Mouse (Mus musculus): Measurements from ENCODE around the gene Fat1. TPM values are rescaled to one million over a fixed set of nuclear protein-coding genes. Genes with fewer than 3 reads are reported as not detected.

The Fat1 gene
- polyA plus RNA-seq, 2 experiments, result 0.98 to 1.3 TPM

- no peak overlapping the region for H3K9ac ChIP-seq (replicated peaks)
- H3K27ac ChIP-seq, result no peak overlapping the region
- ATAC-seq (ENCODE audit: insufficient read depth), result no peak
- WGBS (ENCODE audit: insufficient replicate concordance), result 33% methylated on average over 8 of the region's 8 CpGs
- no peaks in the 10 kb centered on the region for H3K9me3 ChIP-seq (ENCODE audit: control insufficient read depth, low read length)
- no peak overlapping the region for H3K4me3 ChIP-seq (ENCODE audit: insufficient read depth in 1 of 2, low read depth in 2 of 2, low read length in 2 of 2)
- H3K36me3 ChIP-seq (replicated peaks; ENCODE audit: control insufficient read depth, insufficient read depth, low read depth), result no peaks in the 10 kb centered on the region
- TF ChIP-seq EP300 (IDR thresholded peaks at IDR 0.05; ENCODE audit: low read depth) (no peak), CTCF (IDR thresholded peaks at IDR 0.05; ENCODE audit: low read depth) (no peak)
- no peaks in the 10 kb centered on the region for H3K27me3 ChIP-seq (ENCODE audit: control insufficient read depth, insufficient read depth, low read length)
- no peak for DNase-seq (ENCODE audit: low read depth in 3 of 3, low spot score in 3 of 3)
- H3K4me1 ChIP-seq (replicated peaks; ENCODE audit: control insufficient read depth in 2 of 2, insufficient read depth in 2 of 2, low read length in 1 of 2), result peaks cover 0 to 2% of the 10 kb centered on the region in 2 experiments; a peak in 1 of 4 replicates
- H3K4me2 ChIP-seq (ENCODE audit: low read depth), result no peak overlapping the region
Observed at GRCm38 (mm10) chr8:45001577-45002197, 66.4 kb downstream of the Fat1 start.

GRCm38 (mm10) chr8:45002686-45003085 lies 67.4 kb downstream of the Fat1 start:
- ATAC-seq (ENCODE audit: insufficient read depth) (no peak), DNase-seq (ENCODE audit: low read depth in 3 of 3, low spot score in 3 of 3) (no peak)
- WGBS (ENCODE audit: insufficient replicate concordance), result 67% methylated on average over 4 of the region's 4 CpGs
- Histone ChIP-seq H3K9ac (replicated peaks) (no peak overlapping the region), H3K4me2 (ENCODE audit: low read depth) (no peak overlapping the region), H3K27ac (no peak overlapping the region), H3K4me1 (replicated peaks; ENCODE audit: control insufficient read depth in 2 of 2, insufficient read depth in 2 of 2, low read length in 1 of 2) (peaks cover 0 to 2% of the 10 kb centered on the region in 2 experiments; a peak in 1 of 4 replicates), H3K4me3 (ENCODE audit: insufficient read depth in 1 of 2, low read depth in 2 of 2, low read length in 2 of 2) (no peak overlapping the region), H3K9me3 (ENCODE audit: control insufficient read depth, low read length) (no peaks in the 10 kb centered on the region), H3K27me3 (ENCODE audit: control insufficient read depth, insufficient read depth, low read length) (no peaks in the 10 kb centered on the region), H3K36me3 (replicated peaks; ENCODE audit: control insufficient read depth, insufficient read depth, low read depth) (no peaks in the 10 kb centered on the region)
- TF ChIP-seq EP300 (IDR thresholded peaks at IDR 0.05; ENCODE audit: low read depth), result no peak
- TF ChIP-seq CTCF (IDR thresholded peaks at IDR 0.05; ENCODE audit: low read depth), result no peak

GRCm38 (mm10) chr8:45004021-45004420 lies 68.8 kb downstream of the Fat1 start:
- 32% methylated on average over 3 of the region's 3 CpGs for WGBS (ENCODE audit: insufficient replicate concordance)
- ATAC-seq (ENCODE audit: insufficient read depth) (no peak), DNase-seq (ENCODE audit: low read depth in 3 of 3, low spot score in 3 of 3) (no peak)
- Histone ChIP-seq H3K27me3 (ENCODE audit: control insufficient read depth, insufficient read depth, low read length) (no peaks in the 10 kb centered on the region), H3K4me1 (replicated peaks; ENCODE audit: control insufficient read depth in 2 of 2, insufficient read depth in 2 of 2, low read length in 1 of 2) (peaks cover 0 to 2% of the 10 kb centered on the region in 2 experiments; a peak in 1 of 4 replicates), H3K4me2 (ENCODE audit: low read depth) (no peak overlapping the region), H3K27ac (no peak overlapping the region), H3K36me3 (replicated peaks; ENCODE audit: control insufficient read depth, insufficient read depth, low read depth) (no peaks in the 10 kb centered on the region), H3K9me3 (ENCODE audit: control insufficient read depth, low read length) (no peaks in the 10 kb centered on the region), H3K9ac (replicated peaks) (no peak overlapping the region), H3K4me3 (ENCODE audit: insufficient read depth in 1 of 2, low read depth in 2 of 2, low read length in 2 of 2) (no peak overlapping the region)
- TF ChIP-seq EP300 (IDR thresholded peaks at IDR 0.05; ENCODE audit: low read depth) (no peak), CTCF (IDR thresholded peaks at IDR 0.05; ENCODE audit: low read depth) (no peak)

GRCm38 (mm10) chr8:45010685-45011084 lies 75.4 kb downstream of the Fat1 start:
- Histone ChIP-seq H3K4me3 (ENCODE audit: insufficient read depth in 1 of 2, low read depth in 2 of 2, low read length in 2 of 2) (no peak overlapping the region), H3K4me1 (replicated peaks; ENCODE audit: control insufficient read depth in 2 of 2, insufficient read depth in 2 of 2, low read length in 1 of 2) (no peaks in the 10 kb centered on the region), H3K27ac (no peak overlapping the region), H3K4me2 (ENCODE audit: low read depth) (no peak overlapping the region), H3K9me3 (ENCODE audit: control insufficient read depth, low read length) (no peaks in the 10 kb centered on the region), H3K9ac (replicated peaks) (no peak overlapping the region), H3K27me3 (ENCODE audit: control insufficient read depth, insufficient read depth, low read length) (no peaks in the 10 kb centered on the region), H3K36me3 (replicated peaks; ENCODE audit: control insufficient read depth, insufficient read depth, low read depth) (no peaks in the 10 kb centered on the region)
- no peak for DNase-seq (ENCODE audit: low read depth in 3 of 3, low spot score in 3 of 3)
- TF ChIP-seq EP300 (IDR thresholded peaks at IDR 0.05; ENCODE audit: low read depth), result no peak
- TF ChIP-seq CTCF (IDR thresholded peaks at IDR 0.05; ENCODE audit: low read depth), result 0 out of 2 replicates have a peak, but pooled peaks have one; percentile 26
- 32% methylated on average over 4 of the region's 4 CpGs for WGBS (ENCODE audit: insufficient replicate concordance)
- no peak for ATAC-seq (ENCODE audit: insufficient read depth)

- H3K4me3 ChIP-seq (ENCODE audit: insufficient read depth in 1 of 2, low read depth in 2 of 2, low read length in 2 of 2), result no peak overlapping the region
- no peak overlapping the region for H3K9ac ChIP-seq (replicated peaks)
- H3K27me3 ChIP-seq (ENCODE audit: control insufficient read depth, insufficient read depth, low read length), result no peaks in the 10 kb centered on the region
- ATAC-seq (ENCODE audit: insufficient read depth) (no peak), DNase-seq (ENCODE audit: low read depth in 3 of 3, low spot score in 3 of 3) (no peak)
- 57% methylated on average over 12 of the region's 12 CpGs for WGBS (ENCODE audit: insufficient replicate concordance)
- TF ChIP-seq EP300 (IDR thresholded peaks at IDR 0.05; ENCODE audit: low read depth) (no peak), CTCF (IDR thresholded peaks at IDR 0.05; ENCODE audit: low read depth) (no peak)
- no peak overlapping the region for H3K27ac ChIP-seq
- no peak overlapping the region for H3K4me2 ChIP-seq (ENCODE audit: low read depth)
- no peaks in the 10 kb centered on the region for H3K9me3 ChIP-seq (ENCODE audit: control insufficient read depth, low read length)
- H3K4me1 ChIP-seq (replicated peaks; ENCODE audit: control insufficient read depth in 2 of 2, insufficient read depth in 2 of 2, low read length in 1 of 2), result no peaks in the 10 kb centered on the region
- H3K36me3 ChIP-seq (replicated peaks; ENCODE audit: control insufficient read depth, insufficient read depth, low read depth), result no peaks in the 10 kb centered on the region
Observed at GRCm38 (mm10) chr8:45011774-45012173, 76.5 kb downstream of the Fat1 start.
